Mouse (Mus musculus): Measurements from ENCODE around the gene Kcnq4. TPM values are rescaled to one million over a fixed set of nuclear protein-coding genes. Genes with fewer than 3 reads are reported as not detected.

The Kcnq4 gene
- total RNA-seq (2014; fragmentation: Nextera tagmentation) (not detected in 2 replicates), total RNA-seq (2017) (0.05 and 0.06 TPM in 2 replicates), polyA plus RNA-seq (2012) (not detected in 2 replicates)

- Histone ChIP-seq H3K4me3 (ENCODE audit: low read depth, low read length) (no peak within 1 kb of the TSS; the same call in 1 of the 2 replicates), H3K27me3 (ENCODE audit: insufficient read depth, low read length) (peaks cover 89% of the 10 kb centered on the region), H3K36me3 (replicated peaks) (no peaks in the 10 kb centered on the region), H3K4me1 (ENCODE audit: insufficient read depth, low read depth, low read length) (peaks cover 1% of the 10 kb centered on the region), H3K9me3 (replicated peaks) (peaks cover 3% of the 10 kb centered on the region; the same call in 1 of the 2 replicates)
- ATAC-seq (ENCODE audit: extremely low read depth, insufficient number of reproducible peaks, low FRiP score, poor library complexity, severe bottlenecking) = no peak
- TF ChIP-seq GATA2 (IDR thresholded peaks at IDR 0.05; ENCODE audit: borderline replicate concordance, low read depth, low read length) (no peak), GATA1 (IDR thresholded peaks at IDR 0.05; ENCODE audit: borderline replicate concordance, low read length) (no peak), TAL1 (conservative IDR thresholded peaks at IDR 0.05; ENCODE audit: low read depth, low read length) (no peak), CTCF (IDR thresholded peaks at IDR 0.05; ENCODE audit: low read depth, low read length) (no peak), POLR2AphosphoS5 (IDR thresholded peaks at IDR 0.05; ENCODE audit: insufficient replicate concordance, low read depth, low read length) (no peak)
- DNase-seq (ENCODE audit: low spot score) = no peak
Observed at GRCm38 (mm10) chr4:120747941-120748866, at the start of gene Kcnq4. Gene Kcnq4 (minus strand): TSS chr4:120748612.

GRCm38 (mm10) chr4:120796687-120797086 is 48.3 kb upstream of the Kcnq4 start:
- no peak for DNase-seq (ENCODE audit: low spot score)
- no peaks in the 10 kb centered on the region for H3K9me3 ChIP-seq (replicated peaks)
- H3K4me1 ChIP-seq (ENCODE audit: insufficient read depth, low read depth, low read length) = peaks cover 18% of the 10 kb centered on the region
- TF ChIP-seq TAL1 (conservative IDR thresholded peaks at IDR 0.05; ENCODE audit: low read depth, low read length) (no peak), CTCF (IDR thresholded peaks at IDR 0.05; ENCODE audit: low read depth, low read length) (no peak), GATA1 (IDR thresholded peaks at IDR 0.05; ENCODE audit: borderline replicate concordance, low read length) (no peak), POLR2AphosphoS5 (IDR thresholded peaks at IDR 0.05; ENCODE audit: insufficient replicate concordance, low read depth, low read length) (no peak), GATA2 (IDR thresholded peaks at IDR 0.05; ENCODE audit: borderline replicate concordance, low read depth, low read length) (no peak)
- no peak overlapping the region for H3K4me3 ChIP-seq (ENCODE audit: low read depth, low read length)
- ATAC-seq (ENCODE audit: extremely low read depth, insufficient number of reproducible peaks, low FRiP score, poor library complexity, severe bottlenecking) = no peak; the same call in 1 of the 2 replicates
- H3K36me3 ChIP-seq (replicated peaks) = peaks cover 17% of the 10 kb centered on the region
- no peaks in the 10 kb centered on the region for H3K27me3 ChIP-seq (ENCODE audit: insufficient read depth, low read length)

DNA sequence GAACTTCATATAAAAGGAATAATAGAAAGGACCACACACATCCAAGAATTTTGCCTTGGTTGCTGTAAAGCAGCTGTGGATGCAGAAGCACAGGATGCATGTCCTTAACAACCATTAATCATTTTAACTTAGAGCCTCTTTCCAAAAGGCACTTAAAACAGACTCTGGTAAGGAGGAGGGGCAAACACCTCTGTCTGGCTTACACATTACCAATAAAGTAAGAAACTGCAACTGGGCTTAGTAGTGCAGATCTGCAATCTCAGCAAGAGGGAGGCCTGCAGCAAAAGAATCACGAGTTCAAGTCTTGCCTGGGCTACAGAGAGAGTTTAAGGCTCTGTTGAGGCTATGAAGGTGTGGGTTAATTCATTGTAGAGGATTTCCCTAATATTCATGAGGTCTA is 47.2 kb upstream of the Kcnq4 start:
- no peak for TF ChIP-seq CTCF (IDR thresholded peaks at IDR 0.05; ENCODE audit: low read depth, low read length)
- no peak for TF ChIP-seq GATA1 (IDR thresholded peaks at IDR 0.05; ENCODE audit: borderline replicate concordance, low read length)
- TF ChIP-seq TAL1 (conservative IDR thresholded peaks at IDR 0.05; ENCODE audit: low read depth, low read length) = no peak
- no peak for TF ChIP-seq GATA2 (IDR thresholded peaks at IDR 0.05; ENCODE audit: borderline replicate concordance, low read depth, low read length)
- no peak for TF ChIP-seq POLR2AphosphoS5 (IDR thresholded peaks at IDR 0.05; ENCODE audit: insufficient replicate concordance, low read depth, low read length)
- Histone ChIP-seq H3K27me3 (ENCODE audit: insufficient read depth, low read length) (no peaks in the 10 kb centered on the region), H3K4me3 (ENCODE audit: low read depth, low read length) (no peak overlapping the region), H3K9me3 (replicated peaks) (no peaks in the 10 kb centered on the region), H3K36me3 (replicated peaks) (peaks cover 15% of the 10 kb centered on the region), H3K4me1 (ENCODE audit: insufficient read depth, low read depth, low read length) (peaks cover 18% of the 10 kb centered on the region)
- no peak for DNase-seq (ENCODE audit: low spot score)
- ATAC-seq (ENCODE audit: extremely low read depth, insufficient number of reproducible peaks, low FRiP score, poor library complexity, severe bottlenecking) = no peak

- no peak for TF ChIP-seq TAL1 (conservative IDR thresholded peaks at IDR 0.05; ENCODE audit: low read depth, low read length)
- TF ChIP-seq GATA2 (IDR thresholded peaks at IDR 0.05; ENCODE audit: borderline replicate concordance, low read depth, low read length) = no peak
- no peak for TF ChIP-seq POLR2AphosphoS5 (IDR thresholded peaks at IDR 0.05; ENCODE audit: insufficient replicate concordance, low read depth, low read length)
- TF ChIP-seq CTCF (IDR thresholded peaks at IDR 0.05; ENCODE audit: low read depth, low read length) = no peak
- TF ChIP-seq GATA1 (IDR thresholded peaks at IDR 0.05; ENCODE audit: borderline replicate concordance, low read length) = no peak
- no peak overlapping the region for H3K4me3 ChIP-seq (ENCODE audit: low read depth, low read length)
- H3K36me3 ChIP-seq (replicated peaks) = peaks cover 32% of the 10 kb centered on the region
- H3K27me3 ChIP-seq (ENCODE audit: insufficient read depth, low read length) = no peaks in the 10 kb centered on the region
- peaks cover 7% of the 10 kb centered on the region; the same call in 1 of the 2 replicates for H3K4me1 ChIP-seq (ENCODE audit: insufficient read depth, low read depth, low read length)
- ATAC-seq (ENCODE audit: extremely low read depth, insufficient number of reproducible peaks, low FRiP score, poor library complexity, severe bottlenecking) (no peak), DNase-seq (ENCODE audit: low spot score) (no peak)
- H3K9me3 ChIP-seq (replicated peaks) = no peaks in the 10 kb centered on the region
Observed at GRCm38 (mm10) chr4:120792918-120793317, 44.5 kb upstream of the Kcnq4 start.

DNA sequence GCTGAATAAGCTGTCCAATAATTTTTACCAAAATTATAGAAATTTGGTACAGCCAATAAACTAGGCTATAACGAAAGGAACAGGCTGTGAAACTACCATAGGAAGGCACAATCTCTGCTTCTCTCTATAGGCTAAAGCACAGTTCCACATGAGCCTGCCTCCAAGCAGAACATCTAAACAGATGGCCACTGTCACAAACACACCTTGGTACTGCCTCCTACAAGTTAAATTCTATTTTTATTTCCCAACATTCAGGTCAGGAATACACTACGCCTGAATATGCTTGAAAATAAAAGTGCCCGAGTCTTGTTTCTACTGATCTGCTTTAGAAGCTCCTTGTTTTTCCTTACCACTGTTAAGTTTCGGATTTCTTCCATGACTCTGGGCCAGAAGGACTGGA is 41.6 kb upstream of the Kcnq4 start:
- TF ChIP-seq GATA2 (IDR thresholded peaks at IDR 0.05; ENCODE audit: borderline replicate concordance, low read depth, low read length) (no peak), GATA1 (IDR thresholded peaks at IDR 0.05; ENCODE audit: borderline replicate concordance, low read length) (no peak), CTCF (IDR thresholded peaks at IDR 0.05; ENCODE audit: low read depth, low read length) (no peak), TAL1 (conservative IDR thresholded peaks at IDR 0.05; ENCODE audit: low read depth, low read length) (no peak), POLR2AphosphoS5 (IDR thresholded peaks at IDR 0.05; ENCODE audit: insufficient replicate concordance, low read depth, low read length) (no peak)
- peaks cover 51% of the 10 kb centered on the region for H3K36me3 ChIP-seq (replicated peaks)

DNA sequence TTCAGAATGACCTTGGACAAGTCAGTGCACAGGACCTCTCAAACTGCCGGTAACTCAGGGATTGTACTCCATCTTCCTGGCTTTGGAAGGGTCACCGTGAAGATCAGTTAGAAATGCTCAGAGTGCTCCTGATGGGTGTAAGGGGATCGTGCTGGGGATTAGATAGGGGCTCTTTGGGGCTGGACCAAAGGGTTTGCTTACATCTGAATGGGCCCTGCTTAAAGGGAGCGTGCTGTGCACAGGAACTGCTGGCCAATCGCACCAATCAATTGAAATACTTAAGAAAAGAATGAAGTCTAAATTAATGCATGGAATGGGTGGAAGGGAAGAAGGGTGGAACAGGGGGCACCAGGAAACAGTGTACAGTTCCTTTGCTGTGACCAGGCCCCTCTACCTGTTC is 7.4 kb upstream of the Kcnq4 start:
- Histone ChIP-seq H3K27me3 (ENCODE audit: insufficient read depth, low read length) (peaks cover 22% of the 10 kb centered on the region), H3K4me1 (ENCODE audit: insufficient read depth, low read depth, low read length) (peaks cover 8% of the 10 kb centered on the region), H3K4me3 (ENCODE audit: low read depth, low read length) (no peak overlapping the region), H3K9me3 (replicated peaks) (no peaks in the 10 kb centered on the region), H3K36me3 (replicated peaks) (peaks cover 43% of the 10 kb centered on the region)
- DNase-seq (ENCODE audit: low spot score) (no peak), ATAC-seq (ENCODE audit: extremely low read depth, insufficient number of reproducible peaks, low FRiP score, poor library complexity, severe bottlenecking) (no peak)
- TF ChIP-seq POLR2AphosphoS5 (IDR thresholded peaks at IDR 0.05; ENCODE audit: insufficient replicate concordance, low read depth, low read length) (no peak), TAL1 (conservative IDR thresholded peaks at IDR 0.05; ENCODE audit: low read depth, low read length) (no peak), GATA2 (IDR thresholded peaks at IDR 0.05; ENCODE audit: borderline replicate concordance, low read depth, low read length) (no peak), GATA1 (IDR thresholded peaks at IDR 0.05; ENCODE audit: borderline replicate concordance, low read length) (no peak), CTCF (IDR thresholded peaks at IDR 0.05; ENCODE audit: low read depth, low read length) (no peak)

More for the DNA sequence above, 41.6 kb upstream of the Kcnq4 start:
- ATAC-seq (ENCODE audit: extremely low read depth, insufficient number of reproducible peaks, low FRiP score, poor library complexity, severe bottlenecking) (no peak), DNase-seq (ENCODE audit: low spot score) (no peak)
- no peaks in the 10 kb centered on the region for H3K4me1 ChIP-seq (ENCODE audit: insufficient read depth, low read depth, low read length)
- H3K27me3 ChIP-seq (ENCODE audit: insufficient read depth, low read length) = no peaks in the 10 kb centered on the region
- no peak overlapping the region for H3K4me3 ChIP-seq (ENCODE audit: low read depth, low read length)
- no peaks in the 10 kb centered on the region for H3K9me3 ChIP-seq (replicated peaks)
